Mouse (Mus musculus): Measurements from ENCODE around the gene Olfr1443. TPM values are rescaled to one million over a fixed set of nuclear protein-coding genes. Genes with fewer than 3 reads are reported as not detected.

The Olfr1443 gene
- polyA plus RNA-seq, 1 experiment, result not detected

- Histone ChIP-seq H3K4me3 (ENCODE audit: extremely low read depth, insufficient read depth, insufficient read length) (no peak overlapping the region), H3K27ac (ENCODE audit: insufficient read depth, low read length) (no peak overlapping the region), H3K36me3 (ENCODE audit: control insufficient read depth, insufficient read depth, low read length) (no peaks in the 10 kb centered on the region), H3K27me3 (ENCODE audit: control insufficient read depth, insufficient read depth, low read length) (peaks cover 2% of the 10 kb centered on the region; the same call in 1 of the 2 replicates), H3K4me1 (ENCODE audit: control insufficient read depth, insufficient read depth, insufficient read length) (no peaks in the 10 kb centered on the region)
- no peak for DNase-seq (ENCODE audit: low read depth in 1 of 2, low spot score in 2 of 2)
- 58% methylated on average over 1 of the region's 1 CpGs for WGBS
- TF ChIP-seq POLR2A (IDR thresholded peaks at IDR 0.05; ENCODE audit: low read depth, low read length) (no peak), CTCF (IDR thresholded peaks at IDR 0.05; ENCODE audit: extremely low read depth, insufficient read depth, insufficient read length, insufficient replicate concordance) (no peak)
Measured at GRCm38 (mm10) chr19:12725851-12726250, 47.9 kb downstream of the Olfr1443 start.

GRCm38 (mm10) chr19:12731036-12731435 is 53.1 kb downstream of the Olfr1443 start:
- Histone ChIP-seq H3K36me3 (ENCODE audit: control insufficient read depth, insufficient read depth, low read length) (no peaks in the 10 kb centered on the region), H3K4me1 (ENCODE audit: control insufficient read depth, insufficient read depth, insufficient read length) (no peaks in the 10 kb centered on the region), H3K4me3 (ENCODE audit: extremely low read depth, insufficient read depth, insufficient read length) (no peak overlapping the region), H3K27ac (ENCODE audit: insufficient read depth, low read length) (no peak overlapping the region), H3K27me3 (ENCODE audit: control insufficient read depth, insufficient read depth, low read length) (no peaks in the 10 kb centered on the region)
- DNase-seq (ENCODE audit: low read depth in 1 of 2, low spot score in 2 of 2), result no peak
- TF ChIP-seq POLR2A (IDR thresholded peaks at IDR 0.05; ENCODE audit: low read depth, low read length) (no peak), CTCF (IDR thresholded peaks at IDR 0.05; ENCODE audit: extremely low read depth, insufficient read depth, insufficient read length, insufficient replicate concordance) (no peak)
- 69% methylated on average over 1 of the region's 1 CpGs for WGBS

DNA sequence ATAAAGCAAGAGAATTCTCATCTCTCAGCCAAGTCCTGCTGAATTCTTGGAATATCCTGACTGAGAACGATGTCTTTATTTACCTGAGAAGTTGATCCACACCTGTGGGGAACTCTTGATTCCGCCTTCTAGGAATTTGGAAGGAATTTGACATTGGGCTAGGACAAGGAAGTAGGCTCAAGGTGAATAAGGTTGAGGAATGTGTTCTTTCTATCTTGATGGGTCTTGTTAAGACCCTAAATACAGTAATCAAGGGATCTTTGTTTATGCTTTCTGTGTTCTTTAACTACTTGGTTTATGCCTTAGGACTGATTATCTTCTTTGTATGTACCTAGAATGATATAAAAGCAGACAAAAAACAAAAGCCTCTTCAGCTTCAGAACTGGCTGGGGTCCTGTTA is 54.0 kb downstream of the Olfr1443 start:
- 85% methylated on average over 2 of the region's 2 CpGs for WGBS
- TF ChIP-seq POLR2A (IDR thresholded peaks at IDR 0.05; ENCODE audit: low read depth, low read length) (no peak), CTCF (IDR thresholded peaks at IDR 0.05; ENCODE audit: extremely low read depth, insufficient read depth, insufficient read length, insufficient replicate concordance) (no peak)
- Histone ChIP-seq H3K4me1 (ENCODE audit: control insufficient read depth, insufficient read depth, insufficient read length) (no peaks in the 10 kb centered on the region), H3K36me3 (ENCODE audit: control insufficient read depth, insufficient read depth, low read length) (no peaks in the 10 kb centered on the region), H3K4me3 (ENCODE audit: extremely low read depth, insufficient read depth, insufficient read length) (no peak overlapping the region), H3K27me3 (ENCODE audit: control insufficient read depth, insufficient read depth, low read length) (no peaks in the 10 kb centered on the region), H3K27ac (ENCODE audit: insufficient read depth, low read length) (no peak overlapping the region)
- DNase-seq (ENCODE audit: low read depth in 1 of 2, low spot score in 2 of 2), result no peak

Other genes with a start within 250 kb of the Olfr1443 start
- 30.5 and 41.7 TPM in 2 replicates for gene Mpeg1, start 217.3 kb upstream of the Olfr1443 start, polyA plus RNA-seq (2012; rRNA removed)
- 4.3 TPM in 2 replicates for gene Dtx4, start 176.7 kb upstream of the Olfr1443 start, polyA plus RNA-seq (2012; rRNA removed)
- gene Fam111a, start 132.4 kb upstream of the Olfr1443 start, polyA plus RNA-seq (2012; rRNA removed), result 4.9 and 6.4 TPM in 2 replicates
- gene Gm4952, start 78.1 kb upstream of the Olfr1443 start, polyA plus RNA-seq (2012; rRNA removed), result not detected in 2 replicates
- not detected in 2 replicates for gene Glyat, start 44.8 kb upstream of the Olfr1443 start, polyA plus RNA-seq (2012; rRNA removed)
- not detected in 2 replicates for gene Olfr1442, start 7.7 kb upstream of the Olfr1443 start, polyA plus RNA-seq (2012; rRNA removed)
- 0.30 TPM in 1 of 2 replicates, not detected in the other for gene Keg1, start 17.7 kb downstream of the Olfr1443 start, polyA plus RNA-seq (2012; rRNA removed)
- 0.40 and 0.82 TPM in 2 replicates for gene Cntf, start 87.5 kb downstream of the Olfr1443 start, polyA plus RNA-seq (2012; rRNA removed)
- 7.2 and 7.5 TPM in 2 replicates for gene Zfp91, start 118.0 kb downstream of the Olfr1443 start, polyA plus RNA-seq (2012; rRNA removed)
- 25.1 and 29.6 TPM in 2 replicates for gene Lpxn, start 118.1 kb downstream of the Olfr1443 start, polyA plus RNA-seq (2012; rRNA removed)
- 0.18 TPM in 1 of 2 replicates, not detected in the other for gene Gm5244, start 168.6 kb downstream of the Olfr1443 start, polyA plus RNA-seq (2012; rRNA removed)
- gene Olfr1444, start 179.2 kb downstream of the Olfr1443 start, polyA plus RNA-seq (2012; rRNA removed), result 0.16 and 0.20 TPM in 2 replicates
- gene Olfr1445, start 205.7 kb downstream of the Olfr1443 start, polyA plus RNA-seq (2012; rRNA removed), result not detected in 2 replicates
- not detected in 2 replicates for gene Olfr1446, start 215.4 kb downstream of the Olfr1443 start, polyA plus RNA-seq (2012; rRNA removed)
- gene Olfr1447, start 225.6 kb downstream of the Olfr1443 start, polyA plus RNA-seq (2012; rRNA removed), result not detected in 2 replicates
- not detected in 2 replicates for gene Olfr1448, start 246.3 kb downstream of the Olfr1443 start, polyA plus RNA-seq (2012; rRNA removed)

Measured in spleen, adult 2 months (tissue).